Mouse (Mus musculus): ENCODE results near the gene Angpt4. TPM values are rescaled to one million over a fixed set of nuclear protein-coding genes. Genes with fewer than 3 reads are reported as not detected.

Angpt4 gene
- polyA plus RNA-seq, 1 experiment from 2014 or later, result 0.22 TPM

GRCm38 (mm10) chr2:151916061-151916831 lies 5.2 kb downstream of the Angpt4 start:
- H3K4me2 ChIP-seq (replicated peaks), result no peak overlapping the region
- no peak overlapping the region for H3K9ac ChIP-seq
- no peaks in the 10 kb centered on the region for H3K36me3 ChIP-seq
- ATAC-seq (ENCODE audit: low FRiP score, low read depth), result no peak
- 0 out of 2 replicates have a peak overlapping the region, but pooled peaks have one; percentile 28 for H3K27ac ChIP-seq
- peaks cover 29% of the 10 kb centered on the region for H3K4me1 ChIP-seq
- H3K27me3 ChIP-seq, result no peaks in the 10 kb centered on the region
- WGBS, result 43% methylated on average over 13 of the region's 13 CpGs
- H3K9me3 ChIP-seq, result no peaks in the 10 kb centered on the region
- no peak overlapping the region for H3K4me3 ChIP-seq

GRCm38 (mm10) chr2:151919140-151919539 lies 8.1 kb downstream of the Angpt4 start:
- no peaks in the 10 kb centered on the region for H3K9me3 ChIP-seq
- H3K4me1 ChIP-seq, result peaks cover 31% of the 10 kb centered on the region
- H3K4me2 ChIP-seq (replicated peaks), result no peak overlapping the region
- no peaks in the 10 kb centered on the region for H3K27me3 ChIP-seq
- ATAC-seq (ENCODE audit: low FRiP score, low read depth), result 0 out of 2 replicates have a peak, but pooled peaks have one; percentile 30
- H3K4me3 ChIP-seq, result no peak overlapping the region
- WGBS, result 45% methylated on average over 9 of the region's 9 CpGs
- no peaks in the 10 kb centered on the region for H3K36me3 ChIP-seq
- H3K9ac ChIP-seq, result no peak overlapping the region
- no peak overlapping the region for H3K27ac ChIP-seq

GRCm38 (mm10) chr2:151921068-151921467 lies 10.1 kb downstream of the Angpt4 start:
- Histone ChIP-seq H3K9me3 (no peaks in the 10 kb centered on the region), H3K4me1 (peaks cover 25% of the 10 kb centered on the region), H3K9ac (no peak overlapping the region), H3K27me3 (no peaks in the 10 kb centered on the region), H3K4me2 (replicated peaks) (no peak overlapping the region), H3K27ac (no peak overlapping the region), H3K36me3 (no peaks in the 10 kb centered on the region), H3K4me3 (no peak overlapping the region)
- 53% methylated on average over 8 of the region's 8 CpGs for WGBS
- no peak for ATAC-seq (ENCODE audit: low FRiP score, low read depth)

DNA sequence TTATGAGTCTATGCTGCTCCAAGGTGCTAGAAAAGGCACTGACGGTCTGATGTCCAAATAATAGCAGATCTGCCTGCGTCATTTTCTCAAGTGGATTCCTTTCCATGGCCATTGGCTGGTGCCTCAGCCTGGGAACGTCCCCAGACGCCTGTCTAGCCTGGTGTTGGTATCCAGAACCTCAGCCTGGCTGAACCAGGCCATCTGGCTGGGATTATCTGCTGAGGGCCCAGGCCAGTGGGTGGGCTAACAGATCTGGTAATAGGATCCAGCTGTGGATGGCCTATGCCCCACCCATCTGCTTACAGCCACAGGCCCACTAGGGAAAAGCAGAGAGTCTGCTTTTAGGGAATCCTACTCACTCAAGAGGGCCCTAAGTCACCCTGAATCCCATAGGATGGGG lies 10.6 kb downstream of the Angpt4 start:
- Histone ChIP-seq H3K4me3 (no peak overlapping the region), H3K27me3 (no peaks in the 10 kb centered on the region), H3K36me3 (no peaks in the 10 kb centered on the region), H3K27ac (no peak overlapping the region), H3K9me3 (no peaks in the 10 kb centered on the region), H3K4me1 (peaks cover 20% of the 10 kb centered on the region), H3K9ac (no peak overlapping the region), H3K4me2 (replicated peaks) (no peak overlapping the region)
- WGBS, result 21% methylated on average over 4 of the region's 4 CpGs
- ATAC-seq (ENCODE audit: low FRiP score, low read depth), result peak; percentile 45; the same call in 1 of the 2 replicates

DNA sequence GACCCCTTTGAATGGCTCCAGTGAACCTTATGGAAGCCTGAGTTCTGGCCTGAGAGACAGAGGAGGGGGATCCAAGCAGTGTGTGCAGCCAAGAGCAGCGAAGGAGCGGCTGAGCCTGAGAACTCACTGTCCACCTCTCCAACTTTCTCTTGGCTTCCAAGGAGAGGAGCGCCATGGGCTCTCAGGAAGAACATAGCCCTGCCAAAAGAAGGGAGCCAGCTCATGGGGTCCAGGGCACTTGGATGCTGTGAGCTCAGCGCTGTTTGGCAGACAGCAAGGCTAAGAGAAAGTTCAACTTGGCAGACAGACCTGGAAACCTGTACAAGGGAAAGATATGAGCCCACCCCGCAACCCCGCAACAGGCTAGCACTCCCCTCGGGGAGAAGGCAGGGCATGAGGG lies 13.3 kb downstream of the Angpt4 start:
- no peaks in the 10 kb centered on the region for H3K36me3 ChIP-seq
- no peak overlapping the region for H3K9ac ChIP-seq
- no peak overlapping the region for H3K27ac ChIP-seq
- no peak for ATAC-seq (ENCODE audit: low FRiP score, low read depth)
- no peaks in the 10 kb centered on the region for H3K27me3 ChIP-seq
- no peak overlapping the region for H3K4me3 ChIP-seq
- no peak overlapping the region for H3K4me2 ChIP-seq (replicated peaks)
- peaks cover 11% of the 10 kb centered on the region for H3K4me1 ChIP-seq
- no peaks in the 10 kb centered on the region for H3K9me3 ChIP-seq
- 89% methylated on average over 7 of the region's 7 CpGs for WGBS

GRCm38 (mm10) chr2:151925715-151926114 lies 14.7 kb downstream of the Angpt4 start:
- Histone ChIP-seq H3K4me1 (peaks cover 9% of the 10 kb centered on the region), H3K4me2 (replicated peaks) (no peak overlapping the region), H3K27ac (no peak overlapping the region), H3K36me3 (no peaks in the 10 kb centered on the region), H3K27me3 (no peaks in the 10 kb centered on the region), H3K9me3 (no peaks in the 10 kb centered on the region), H3K4me3 (no peak overlapping the region), H3K9ac (no peak overlapping the region)
- 64% methylated on average over 4 of the region's 4 CpGs for WGBS
- no peak for ATAC-seq (ENCODE audit: low FRiP score, low read depth)

- Histone ChIP-seq H3K27me3 (no peaks in the 10 kb centered on the region), H3K9me3 (no peaks in the 10 kb centered on the region), H3K27ac (no peak overlapping the region), H3K9ac (no peak overlapping the region), H3K4me2 (replicated peaks) (no peak overlapping the region), H3K36me3 (no peaks in the 10 kb centered on the region), H3K4me1 (no peaks in the 10 kb centered on the region), H3K4me3 (no peak overlapping the region)
- ATAC-seq (ENCODE audit: low FRiP score, low read depth), result no peak
- WGBS, result 87% methylated on average over 11 of the region's 11 CpGs
These were observed 16.1 kb downstream of the Angpt4 start for GRCm38 (mm10) chr2:151927103-151927502.

DNA sequence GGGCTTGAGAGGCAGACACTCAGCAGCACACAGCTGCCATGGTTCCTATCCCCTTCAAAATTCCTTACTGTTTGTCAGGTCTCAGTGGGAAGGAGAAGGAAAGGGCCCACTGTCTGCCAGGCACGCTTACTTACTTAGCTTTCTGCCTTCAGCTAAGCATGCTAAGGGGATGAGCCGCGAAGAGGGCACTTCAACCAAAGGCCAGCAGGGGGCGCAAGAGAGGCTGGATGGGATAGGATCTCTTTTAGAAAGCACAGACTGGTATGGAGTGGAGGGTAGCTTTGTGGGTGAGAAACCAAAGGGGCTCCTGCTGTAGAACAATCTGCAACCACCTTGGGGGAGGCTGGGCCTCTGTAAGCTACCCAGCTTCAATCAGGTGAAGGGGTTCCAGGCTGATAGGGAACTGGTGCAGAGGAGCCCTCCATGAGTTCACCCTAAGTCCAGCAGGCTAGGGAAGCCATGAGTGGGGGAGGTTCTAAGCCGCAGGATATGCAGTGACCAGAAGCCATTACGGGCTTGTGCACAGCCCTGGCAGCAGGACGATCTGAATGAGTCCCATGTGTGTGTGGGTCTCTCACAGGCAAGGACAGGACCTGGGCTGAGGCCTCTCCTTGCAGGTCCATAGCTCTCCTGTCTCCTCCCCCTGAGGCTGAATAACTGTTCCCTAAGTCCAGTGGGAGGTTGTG lies 19.5 kb downstream of the Angpt4 start:
- ATAC-seq (ENCODE audit: low FRiP score, low read depth), result no peak; the same call in 1 of the 2 replicates
- 26% methylated on average over 7 of the region's 7 CpGs for WGBS
- Histone ChIP-seq H3K36me3 (no peaks in the 10 kb centered on the region), H3K9me3 (no peaks in the 10 kb centered on the region), H3K4me2 (replicated peaks) (no peak overlapping the region), H3K27me3 (no peaks in the 10 kb centered on the region), H3K4me1 (no peaks in the 10 kb centered on the region), H3K27ac (no peak overlapping the region), H3K4me3 (no peak overlapping the region), H3K9ac (no peak overlapping the region)

DNA sequence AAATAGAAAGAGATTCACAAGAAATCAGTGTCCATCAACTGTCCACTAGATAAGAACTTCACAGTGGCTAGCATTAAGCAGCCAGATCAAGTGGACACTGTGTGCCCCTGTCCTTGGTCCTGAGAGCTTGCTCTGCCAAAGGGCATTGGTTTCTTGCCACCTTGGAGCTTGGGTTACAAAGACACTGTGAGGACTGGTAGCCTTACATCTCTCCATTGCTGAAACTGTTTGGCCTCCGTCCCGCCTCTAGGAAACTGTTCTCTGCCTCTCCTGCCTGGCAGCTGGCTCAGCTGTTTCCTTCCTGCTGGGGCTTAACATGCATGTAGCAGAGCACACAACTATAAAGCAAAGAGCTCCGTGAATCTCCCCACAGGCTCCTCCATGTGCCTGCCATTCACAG lies 26.9 kb downstream of the Angpt4 start:
- ATAC-seq (ENCODE audit: low FRiP score, low read depth), result no peak
- H3K4me1 ChIP-seq, result peaks cover 16% of the 10 kb centered on the region
- H3K9me3 ChIP-seq, result no peaks in the 10 kb centered on the region
- H3K9ac ChIP-seq, result no peak overlapping the region
- no peaks in the 10 kb centered on the region for H3K27me3 ChIP-seq
- 43% methylated on average over 3 of the region's 3 CpGs for WGBS
- H3K36me3 ChIP-seq, result no peaks in the 10 kb centered on the region
- H3K27ac ChIP-seq, result no peak overlapping the region
- H3K4me3 ChIP-seq, result no peak overlapping the region
- H3K4me2 ChIP-seq (replicated peaks), result no peak overlapping the region

DNA sequence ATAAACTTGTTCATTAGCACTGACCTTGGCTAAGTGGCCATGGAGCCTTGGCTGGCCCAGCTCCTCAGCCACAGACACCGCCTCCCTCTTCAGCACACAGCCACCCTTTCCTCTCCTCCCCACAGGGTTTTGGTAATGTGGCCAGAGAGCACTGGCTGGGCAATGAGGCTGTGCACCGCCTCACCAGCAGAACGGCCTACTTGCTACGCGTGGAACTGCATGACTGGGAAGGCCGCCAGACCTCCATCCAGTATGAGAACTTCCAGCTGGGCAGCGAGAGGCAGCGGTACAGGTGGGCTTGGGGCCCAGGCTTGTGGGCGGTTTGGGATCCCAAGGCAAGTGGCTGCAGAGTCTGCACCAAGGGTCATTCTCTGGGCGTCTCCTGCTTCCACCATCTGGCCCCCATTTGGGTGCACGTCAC lies 27.8 kb downstream of the Angpt4 start:
- no peak overlapping the region for H3K27ac ChIP-seq
- no peaks in the 10 kb centered on the region for H3K36me3 ChIP-seq
- H3K9me3 ChIP-seq, result no peaks in the 10 kb centered on the region
- no peak overlapping the region for H3K9ac ChIP-seq
- H3K4me1 ChIP-seq, result peaks cover 16% of the 10 kb centered on the region
- no peaks in the 10 kb centered on the region for H3K27me3 ChIP-seq
- ATAC-seq (ENCODE audit: low FRiP score, low read depth), result peak; percentile 24; the same call in 1 of the 2 replicates
- no peak overlapping the region for H3K4me2 ChIP-seq (replicated peaks)
- WGBS, result 52% methylated on average over 11 of the region's 11 CpGs
- H3K4me3 ChIP-seq, result no peak overlapping the region

DNA sequence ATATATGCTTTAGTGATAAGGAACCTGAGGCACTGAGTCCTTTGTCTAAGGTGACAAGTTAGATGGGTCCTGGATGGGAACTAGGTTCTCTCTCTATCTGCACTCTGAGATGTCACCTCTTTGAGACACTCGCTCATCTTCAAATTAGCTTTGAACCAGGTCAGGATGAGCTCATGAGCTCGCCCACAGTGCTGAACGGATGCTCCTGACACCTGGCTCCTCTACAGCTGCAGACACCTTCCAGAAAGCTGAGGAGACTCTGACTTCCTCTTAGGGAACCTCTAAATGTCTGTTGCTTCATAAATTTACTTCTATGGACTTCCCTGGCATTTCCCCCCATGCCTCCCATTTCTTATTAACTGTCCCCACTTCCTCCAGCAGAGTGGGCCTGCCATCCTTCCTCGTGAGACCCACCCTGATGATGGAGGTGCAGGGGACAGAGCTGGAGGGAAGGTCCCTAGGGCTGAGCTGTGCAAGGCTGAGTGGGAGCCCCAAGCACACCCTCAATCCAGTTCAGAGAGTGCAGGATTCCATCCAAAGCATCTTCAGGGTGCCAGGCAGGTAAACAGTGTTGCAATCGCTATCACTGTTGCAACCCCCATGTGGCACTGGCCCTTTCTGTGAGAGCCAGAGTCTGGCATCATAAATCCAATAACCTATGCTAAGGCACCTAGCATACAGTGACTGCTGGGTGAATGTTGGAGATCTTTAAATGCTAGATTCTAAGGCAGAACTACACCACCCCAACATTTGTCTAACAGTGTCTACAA lies 28.8 kb downstream of the Angpt4 start:
- no peaks in the 10 kb centered on the region for H3K27me3 ChIP-seq
- no peak overlapping the region for H3K4me2 ChIP-seq (replicated peaks)
- H3K36me3 ChIP-seq, result no peaks in the 10 kb centered on the region
- no peaks in the 10 kb centered on the region for H3K9me3 ChIP-seq
- H3K27ac ChIP-seq, result no peak overlapping the region
- no peak for ATAC-seq (ENCODE audit: low FRiP score, low read depth)
- 75% methylated on average over 5 of the region's 5 CpGs for WGBS
- H3K4me1 ChIP-seq, result peaks cover 16% of the 10 kb centered on the region
- no peak overlapping the region for H3K4me3 ChIP-seq
- H3K9ac ChIP-seq, result no peak overlapping the region

DNA sequence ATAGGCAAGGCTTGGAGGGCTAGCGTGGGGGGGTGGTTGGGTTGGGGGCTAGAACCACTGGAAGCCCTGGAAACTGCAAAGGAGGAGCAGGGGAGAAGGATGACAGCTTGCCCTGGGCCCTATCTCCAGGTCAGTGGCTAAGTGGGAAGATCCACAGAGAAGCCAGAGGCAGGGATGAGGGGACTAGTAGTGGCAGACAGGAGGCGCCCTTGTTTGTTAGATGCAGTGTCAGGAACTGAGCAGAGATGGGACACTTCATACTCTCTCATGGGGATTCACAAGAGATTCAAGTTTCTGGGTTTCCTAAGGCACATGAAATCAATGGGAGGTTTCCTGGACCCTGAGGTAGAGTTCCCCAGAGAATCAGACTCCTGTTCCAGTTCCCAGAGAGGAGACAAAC lies 30.3 kb downstream of the Angpt4 start:
- Histone ChIP-seq H3K27ac (no peak overlapping the region), H3K4me3 (no peak overlapping the region)
- no peak for ATAC-seq (ENCODE audit: low FRiP score, low read depth)

More for the DNA sequence above, 30.3 kb downstream of the Angpt4 start:
- Histone ChIP-seq H3K4me1 (peaks cover 16% of the 10 kb centered on the region), H3K9me3 (no peaks in the 10 kb centered on the region), H3K9ac (no peak overlapping the region), H3K4me2 (replicated peaks) (no peak overlapping the region), H3K36me3 (no peaks in the 10 kb centered on the region), H3K27me3 (no peaks in the 10 kb centered on the region)
- WGBS, result 35% methylated on average over 2 of the region's 2 CpGs

Data from limb, embryonic 13.5 days (tissue).